Mouse (Mus musculus) liver, embryonic 16.5 days (tissue): ENCODE results near the gene Zdhhc4. TPM values are rescaled to one million over a fixed set of nuclear protein-coding genes. Genes with fewer than 3 reads are reported as not detected.

Experiments used
- polyA plus RNA-seq: library from polyadenylated mRNA; unstranded; fragments of >200 nt; fragmentation: Nextera tagmentation; extraction: Ambion mirVana; gene quantifications from 2 replicates; pipeline ENCODE4 v1.2.1, GENCODE M21; 2015

Zdhhc4 gene
- polyA plus RNA-seq, 1 experiment from 2014 or later: 23.9 TPM

Other genes starting within 250 kb of the Zdhhc4 start
- 14.3 and 14.6 TPM in 2 replicates for gene Rnf216, start 216.3 kb downstream of the Zdhhc4 start, polyA plus RNA-seq
- gene Olfr718-ps1, start 181.7 kb downstream of the Zdhhc4 start, polyA plus RNA-seq: not detected in 2 replicates
- gene Rbak, start 148.5 kb downstream of the Zdhhc4 start, polyA plus RNA-seq: 1.4 and 1.5 TPM in 2 replicates
- not detected in 2 replicates for gene Spdye4b, start 148.2 kb downstream of the Zdhhc4 start, polyA plus RNA-seq
- gene Spdye4a, start 102.4 kb downstream of the Zdhhc4 start, polyA plus RNA-seq: not detected in 2 replicates
- 2.0 and 2.1 TPM in 2 replicates for gene Zfp12, start 94.1 kb downstream of the Zdhhc4 start, polyA plus RNA-seq
- gene Zfp316, start 59.2 kb downstream of the Zdhhc4 start, polyA plus RNA-seq: 0.12 and 0.26 TPM in 2 replicates
- not detected in 2 replicates for gene Zfp853, start 35.6 kb downstream of the Zdhhc4 start, polyA plus RNA-seq
- gene E130309D02Rik, start 13.9 kb downstream of the Zdhhc4 start, polyA plus RNA-seq: 16.6 and 16.8 TPM in 2 replicates
- not detected in 2 replicates for gene Grid2ip, start 28.1 kb upstream of the Zdhhc4 start, polyA plus RNA-seq
- 145 and 150 TPM in 2 replicates for gene Kdelr2, start 74.6 kb upstream of the Zdhhc4 start, polyA plus RNA-seq
- gene Daglb, start 135.3 kb upstream of the Zdhhc4 start, polyA plus RNA-seq: 7.3 and 7.7 TPM in 2 replicates
- gene Rac1, start 198.8 kb upstream of the Zdhhc4 start, polyA plus RNA-seq: 104 and 135 TPM in 2 replicates